Mouse (Mus musculus) midbrain, postnatal 0 days (tissue): Measurements from ENCODE around the gene Abhd12b. TPM values are rescaled to one million over a fixed set of nuclear protein-coding genes. Genes with fewer than 3 reads are reported as not detected.
A peak's percentile ranks its signal among the peaks of the same experiment; 100 is the strongest.

Source experiments
- ATAC-seq: fragments of 200-750 bp; cut with Nextera tagmentation; 2 replicates; pipeline ENCODE4 v1.8.0; 2017; ENCODE audit warnings: moderate number of reproducible peaks, mild to moderate bottlenecking, moderate TSS enrichment, moderate library complexity; ENCODE audit not compliant: low FRiP score
- DNase-seq: peaks from one replicate; pipeline ENCODE4 v3.0.0-alpha.2; 2015; ENCODE audit warnings: low spot score
- H3K27ac ChIP-seq: fragments of 300-500 bp; sonication (generic); 2 replicates; pipeline ENCODE4 v1.5.1; 2014; ENCODE audit warnings: low read depth, mild to moderate bottlenecking, low read length, mixed read lengths
- H3K27me3 ChIP-seq: fragments of 300-500 bp; sonication (generic); 2 replicates; pipeline ENCODE4 v1.6.1; 2014; ENCODE audit warnings: low read length, control low read depth, mixed read lengths; ENCODE audit not compliant: insufficient read depth
- H3K36me3 ChIP-seq: fragments of 300-500 bp; sonication (generic); 2 replicates; pipeline ENCODE4 v1.6.1; 2014; ENCODE audit warnings: low read length, control low read depth, mixed read lengths; ENCODE audit not compliant: insufficient read depth
- H3K4me1 ChIP-seq: fragments of 300-500 bp; sonication (generic); 2 replicates; pipeline ENCODE4 v1.6.1; 2014; ENCODE audit warnings: mild to moderate bottlenecking, control low read depth, antibody characterized with exemption, low read length, mixed read lengths; ENCODE audit not compliant: insufficient read depth
- H3K4me2 ChIP-seq: fragments of 300-500 bp; sonication (generic); 2 replicates; pipeline ENCODE4 v1.6.1; 2014; ENCODE audit warnings: low read depth, mild to moderate bottlenecking, low read length, mixed read lengths; ENCODE audit not compliant: poor library complexity, severe bottlenecking
- H3K4me3 ChIP-seq: fragments of 300-500 bp; sonication (generic); 2 replicates; pipeline ENCODE4 v1.5.1; 2014; ENCODE audit warnings: low read depth, mild to moderate bottlenecking, low read length, moderate library complexity
- H3K9ac ChIP-seq: fragments of 300-500 bp; sonication (generic); replicated peaks from 2 replicates; pipeline ENCODE4 v1.6.1; 2014; ENCODE audit warnings: mild to moderate bottlenecking, low read length, moderate library complexity, mixed read lengths; ENCODE audit not compliant: poor library complexity, severe bottlenecking
- H3K9me3 ChIP-seq: fragments of 300-500 bp; sonication (generic); 2 replicates; pipeline ENCODE4 v1.6.1; 2016; ENCODE audit warnings: low read length, control low read depth
- CTCF ChIP-seq: IDR thresholded peaks from 2 replicates; pipeline ENCODE4 v1.5.1; 2016; ENCODE audit warnings: antibody characterized with exemption, mild to moderate bottlenecking
- WGBS: fragments of 180-500 bp; shearing (Covaris S2); extraction: QIAGEN DNeasy Blood & Tissue Kit; methylation state at CpG from one replicate; pipeline ENCODE4 v1.1.7; 2014; 5-methylcytosine and 5-hydroxymethylcytosine counted together
- polyA plus RNA-seq: library from polyadenylated mRNA; unstranded; fragments of >200 nt; fragmentation: Nextera tagmentation; extraction: Ambion mirVana; gene quantifications from 2 replicates; pipeline ENCODE4 v1.2.1, GENCODE M21; 2015
- total RNA-seq: library from RNA; depleted of rRNA; stranded (reverse); fragments of >200 nt; gene quantifications from 2 replicates; pipeline ENCODE4 v1.2.3, GENCODE M21; 2014

The Abhd12b gene
- total and polyA plus RNA-seq, 2 experiments from 2014 or later: 0.19 TPM; not detected in 1

- Histone ChIP-seq H3K27me3 (no peaks in the 10 kb centered on the region), H3K9ac (no peak overlapping the region), H3K4me3 (no peak overlapping the region), H3K27ac (peak overlapping the region; percentile 65), H3K4me2 (peak overlapping the region; percentile 44), H3K36me3 (no peaks in the 10 kb centered on the region), H3K4me1 (peaks cover 7% of the 10 kb centered on the region; the same call in 1 of the 2 replicates), H3K9me3 (no peaks in the 10 kb centered on the region)
- 13% methylated on average over 11 of the region's 11 CpGs for WGBS
- ATAC-seq (no peak), DNase-seq (peak; percentile 45)
- TF ChIP-seq CTCF: no peak
Observed at GRCm38 (mm10) chr12:70148631-70149265, 5.2 kb upstream of the Abhd12b start.

- H3K27ac ChIP-seq: no peak overlapping the region
- ATAC-seq (no peak), DNase-seq (peak; percentile 29)
- H3K27me3 ChIP-seq: no peaks in the 10 kb centered on the region
- no peak overlapping the region for H3K4me2 ChIP-seq
- no peak overlapping the region for H3K4me3 ChIP-seq
- H3K4me1 ChIP-seq: no peaks in the 10 kb centered on the region
- no peak for TF ChIP-seq CTCF
- no peak overlapping the region for H3K9ac ChIP-seq
- 65% methylated on average over 6 of the region's 6 CpGs for WGBS
- no peaks in the 10 kb centered on the region for H3K36me3 ChIP-seq
- H3K9me3 ChIP-seq: no peaks in the 10 kb centered on the region
Observed at GRCm38 (mm10) chr12:70156222-70156621, 2.3 kb downstream of the Abhd12b start.

DNA sequence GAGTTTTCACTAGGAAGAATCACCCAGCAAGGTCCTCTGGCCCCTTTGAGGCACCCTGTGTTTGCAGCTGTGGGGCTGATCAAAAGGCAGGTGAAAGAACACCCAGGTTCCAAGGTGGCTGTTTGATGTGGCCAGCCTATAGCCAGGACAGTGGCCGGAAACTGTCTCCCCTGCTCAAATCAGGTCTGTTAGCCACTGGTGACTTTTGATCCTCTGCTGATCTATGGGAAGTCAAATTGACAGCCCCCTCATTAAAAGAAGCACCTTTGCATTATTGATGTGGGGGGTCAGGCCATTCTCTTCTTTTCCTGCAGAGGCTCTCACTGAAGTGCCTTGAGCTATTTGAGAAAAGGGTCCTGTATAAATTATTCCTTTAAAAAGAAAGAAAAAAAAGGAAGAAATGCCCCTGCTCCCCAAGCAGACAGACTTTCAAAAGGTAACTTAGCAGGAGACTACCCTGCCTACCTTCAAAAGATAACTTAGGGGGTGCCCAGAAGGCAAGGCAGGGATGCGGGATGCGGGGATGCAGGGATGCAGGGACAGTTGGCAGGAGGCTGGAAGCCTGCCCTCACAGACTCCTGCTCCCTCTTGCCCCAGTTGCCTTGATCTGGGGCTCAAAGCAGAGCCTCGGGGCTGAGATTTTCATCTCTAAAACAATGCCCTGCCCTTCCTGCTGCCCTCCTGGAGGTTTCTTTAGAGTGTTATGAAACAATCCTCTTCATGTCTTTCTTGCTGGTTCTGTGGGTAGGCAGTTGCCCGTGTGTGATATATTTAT is 3.5 kb downstream of the Abhd12b start:
- Histone ChIP-seq H3K9me3 (no peaks in the 10 kb centered on the region), H3K4me2 (no peak overlapping the region), H3K4me1 (no peaks in the 10 kb centered on the region), H3K27me3 (no peaks in the 10 kb centered on the region), H3K9ac (no peak overlapping the region), H3K27ac (no peak overlapping the region), H3K4me3 (no peak overlapping the region), H3K36me3 (no peaks in the 10 kb centered on the region)
- ATAC-seq (no peak), DNase-seq (no peak)
- WGBS: 39% methylated on average over 5 of the region's 5 CpGs
- no peak for TF ChIP-seq CTCF

DNA sequence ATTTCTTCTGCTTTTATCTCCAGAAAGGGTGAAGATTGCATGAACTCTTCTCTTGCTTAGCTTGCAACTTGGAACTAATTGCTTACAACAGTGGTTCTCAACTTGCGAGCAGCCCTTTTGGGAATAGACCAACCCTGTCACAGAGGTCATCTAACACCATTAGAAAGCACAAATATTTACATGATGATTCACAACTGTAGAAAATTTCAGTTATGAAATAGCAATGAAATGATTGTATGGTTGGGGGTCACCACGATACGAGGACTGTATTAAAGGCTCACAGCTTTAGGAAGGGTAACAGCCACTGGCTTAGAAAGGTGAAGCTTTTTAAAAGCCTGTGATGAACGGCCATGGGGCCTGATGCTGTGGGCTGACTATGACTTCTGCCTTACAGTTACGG is 7.1 kb downstream of the Abhd12b start:
- Histone ChIP-seq H3K27ac (no peak overlapping the region), H3K9ac (no peak overlapping the region), H3K27me3 (no peaks in the 10 kb centered on the region), H3K36me3 (no peaks in the 10 kb centered on the region), H3K4me2 (no peak overlapping the region), H3K9me3 (no peaks in the 10 kb centered on the region), H3K4me1 (no peaks in the 10 kb centered on the region), H3K4me3 (no peak overlapping the region)
- TF ChIP-seq CTCF: no peak
- DNase-seq (no peak), ATAC-seq (no peak)
- 84% methylated on average over 5 of the region's 5 CpGs for WGBS

- WGBS: 88% methylated on average over 3 of the region's 3 CpGs
- H3K4me1 ChIP-seq: no peaks in the 10 kb centered on the region
- no peak overlapping the region for H3K4me3 ChIP-seq
- ATAC-seq (no peak), DNase-seq (no peak)
- no peaks in the 10 kb centered on the region for H3K27me3 ChIP-seq
- no peak overlapping the region for H3K27ac ChIP-seq
- H3K36me3 ChIP-seq: no peaks in the 10 kb centered on the region
- TF ChIP-seq CTCF: no peak
- H3K9ac ChIP-seq: no peak overlapping the region
- H3K9me3 ChIP-seq: no peaks in the 10 kb centered on the region
- H3K4me2 ChIP-seq: no peak overlapping the region
Observed at GRCm38 (mm10) chr12:70164741-70165140, 10.8 kb downstream of the Abhd12b start.

- H3K4me2 ChIP-seq: no peak overlapping the region
- no peaks in the 10 kb centered on the region for H3K36me3 ChIP-seq
- TF ChIP-seq CTCF: no peak
- no peaks in the 10 kb centered on the region for H3K4me1 ChIP-seq
- no peak overlapping the region for H3K4me3 ChIP-seq
- no peak for ATAC-seq
- no peak overlapping the region for H3K27ac ChIP-seq
- H3K9ac ChIP-seq: no peak overlapping the region
- no peaks in the 10 kb centered on the region for H3K9me3 ChIP-seq
- WGBS: 90% methylated on average over 4 of the region's 4 CpGs
- no peaks in the 10 kb centered on the region for H3K27me3 ChIP-seq
- DNase-seq: no peak
Observed at GRCm38 (mm10) chr12:70167950-70168349, 14.0 kb downstream of the Abhd12b start.
